ENCODE assay signal across 8 mouse cellular contexts in the genomic region with DNA sequence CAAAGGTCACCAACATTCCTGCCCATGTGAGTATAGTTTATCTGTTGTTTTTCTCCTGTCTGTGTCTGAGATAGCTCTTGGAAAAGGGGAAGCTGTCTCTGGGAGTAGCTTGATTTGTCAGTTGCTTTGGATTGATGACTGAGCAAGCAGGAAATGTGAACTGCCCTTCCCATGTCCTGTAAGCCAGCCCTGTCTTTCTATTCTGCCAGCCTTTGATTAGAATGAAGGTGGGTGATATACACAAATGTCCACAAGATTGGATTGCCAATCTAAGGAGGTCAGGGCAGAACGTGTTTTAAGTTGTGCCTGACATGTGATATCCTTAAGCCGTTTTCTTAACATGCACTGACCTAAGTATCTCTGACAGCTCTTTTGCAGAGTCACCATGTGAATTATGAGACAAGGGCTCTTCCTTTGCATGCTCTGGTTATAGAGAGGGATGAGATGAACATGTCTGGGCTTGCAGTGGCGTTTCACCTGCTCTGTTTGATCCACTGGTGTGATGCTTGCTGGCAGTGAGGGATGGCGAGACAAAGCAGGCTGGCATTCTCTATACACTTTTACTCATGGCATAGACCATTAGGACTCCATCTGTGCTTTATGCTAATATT.
DNase-seq lines count a peak whose midpoint lies in the region; ATAC-seq lines count a peak whose summit lies in the region.

No protein-coding gene starts in this region.

- no peak overlapping the region for H3K4me2 ChIP-seq in heart, embryonic 12.5 days
- no peak overlapping the region for H3K4me2 ChIP-seq in midbrain, embryonic 14.5 days (ENCODE audit: low read length)
- no peak overlapping the region for H3K4me2 ChIP-seq in midbrain, embryonic 11.5 days
- no peak overlapping the region for H3K4me2 ChIP-seq in hindbrain, embryonic 14.5 days (replicated peaks)
- no peak overlapping the region for H3K4me2 ChIP-seq in neural tube, embryonic 15.5 days

- peak overlapping the region; percentile 35 for H3K27ac ChIP-seq in heart, embryonic 12.5 days (ENCODE audit: poor library complexity, severe bottlenecking)
- peak overlapping the region; percentile 45; the same call in 1 of the 2 replicates for H3K27ac ChIP-seq in midbrain, embryonic 14.5 days (replicated peaks; ENCODE audit: low read depth, low read length)
- H3K27ac ChIP-seq in midbrain, embryonic 11.5 days (ENCODE audit: low read depth, low read length): no peak overlapping the region
- H3K27ac ChIP-seq in hindbrain, embryonic 14.5 days: peak overlapping the region; percentile 36
- H3K27ac ChIP-seq in neural tube, embryonic 15.5 days (replicated peaks): no peak overlapping the region; the same call in 1 of the 2 replicates

- H3K9me3 ChIP-seq in heart, embryonic 12.5 days (replicated peaks): no peaks in the 10 kb centered on the region
- no peaks in the 10 kb centered on the region for H3K9me3 ChIP-seq in midbrain, embryonic 14.5 days (ENCODE audit: control insufficient read depth, low read length)
- H3K9me3 ChIP-seq in midbrain, embryonic 11.5 days (ENCODE audit: control insufficient read depth, low read length): no peaks in the 10 kb centered on the region
- no peaks in the 10 kb centered on the region for H3K9me3 ChIP-seq in hindbrain, embryonic 14.5 days (ENCODE audit: control insufficient read depth, low read length)
- H3K9me3 ChIP-seq in neural tube, embryonic 15.5 days (replicated peaks): no peaks in the 10 kb centered on the region

- no peak for DNase-seq in heart, adult 8-10 months (ENCODE audit: low spot score)
- DNase-seq in midbrain, embryonic 14.5 days: peak; percentile 19
- DNase-seq in midbrain, embryonic 11.5 days (ENCODE audit: low spot score, missing footprints): no peak
- no peak for DNase-seq in hindbrain, embryonic 14.5 days (ENCODE audit: low spot score)
- no peak for DNase-seq in thymus, postnatal 25 days
- DNase-seq in gastrocnemius, adult 18-20 months (ENCODE audit: low spot score): no peak

- H3K4me1 ChIP-seq in heart, embryonic 12.5 days (replicated peaks): peaks cover 31% of the 10 kb centered on the region
- peaks cover 21% of the 10 kb centered on the region for H3K4me1 ChIP-seq in midbrain, embryonic 14.5 days (ENCODE audit: control insufficient read depth, insufficient read depth, low read length)
- no peaks in the 10 kb centered on the region for H3K4me1 ChIP-seq in midbrain, embryonic 11.5 days (ENCODE audit: control insufficient read depth, insufficient read depth, low read length)
- H3K4me1 ChIP-seq in hindbrain, embryonic 14.5 days (replicated peaks; ENCODE audit: control insufficient read depth, insufficient read depth, low read length): peaks cover 14% of the 10 kb centered on the region
- H3K4me1 ChIP-seq in neural tube, embryonic 15.5 days: peaks cover 18% of the 10 kb centered on the region; the same call in 1 of the 2 replicates

- WGBS in heart, embryonic 12.5 days: 50% methylated on average over 4 of the region's 4 CpGs
- WGBS in midbrain, embryonic 14.5 days: 54% methylated on average over 4 of the region's 4 CpGs
- 77% methylated on average over 4 of the region's 4 CpGs for WGBS in midbrain, embryonic 11.5 days
- 51% methylated on average over 4 of the region's 4 CpGs for WGBS in hindbrain, embryonic 14.5 days
- WGBS in neural tube, embryonic 15.5 days: 55% methylated on average over 4 of the region's 4 CpGs

- H3K27me3 ChIP-seq in heart, embryonic 12.5 days (replicated peaks): no peaks in the 10 kb centered on the region
- no peaks in the 10 kb centered on the region for H3K27me3 ChIP-seq in midbrain, embryonic 14.5 days (ENCODE audit: control insufficient read depth, insufficient read depth, low read length)
- H3K27me3 ChIP-seq in midbrain, embryonic 11.5 days (ENCODE audit: control insufficient read depth, insufficient read depth, low read length): no peaks in the 10 kb centered on the region
- H3K27me3 ChIP-seq in hindbrain, embryonic 14.5 days (ENCODE audit: control insufficient read depth, insufficient read depth, low read length): no peaks in the 10 kb centered on the region
- no peaks in the 10 kb centered on the region for H3K27me3 ChIP-seq in neural tube, embryonic 15.5 days (replicated peaks)

- H3K36me3 ChIP-seq in heart, embryonic 12.5 days: no peaks in the 10 kb centered on the region
- no peaks in the 10 kb centered on the region for H3K36me3 ChIP-seq in midbrain, embryonic 14.5 days (ENCODE audit: control insufficient read depth, insufficient read depth, low read length)
- no peaks in the 10 kb centered on the region for H3K36me3 ChIP-seq in midbrain, embryonic 11.5 days (ENCODE audit: control insufficient read depth, insufficient read depth, low read length)
- no peaks in the 10 kb centered on the region for H3K36me3 ChIP-seq in hindbrain, embryonic 14.5 days (replicated peaks; ENCODE audit: control insufficient read depth, insufficient read depth)
- H3K36me3 ChIP-seq in neural tube, embryonic 15.5 days: no peaks in the 10 kb centered on the region

- 0 out of 2 replicates have a peak, but pooled peaks have one; percentile 11 for ATAC-seq in heart, embryonic 12.5 days (ENCODE audit: insufficient number of reproducible peaks, low FRiP score)
- ATAC-seq in midbrain, embryonic 14.5 days (ENCODE audit: low FRiP score, low TSS enrichment): peak; percentile 24; the same call in 1 of the 2 replicates
- ATAC-seq in midbrain, embryonic 11.5 days (ENCODE audit: low FRiP score): no peak
- ATAC-seq in hindbrain, embryonic 14.5 days (ENCODE audit: low FRiP score): peak; percentile 37; the same call in 1 of the 2 replicates
- peak; percentile 32; the same call in 1 of the 2 replicates for ATAC-seq in neural tube, embryonic 15.5 days (ENCODE audit: low FRiP score)

- H3K9ac ChIP-seq in heart, embryonic 12.5 days: no peak overlapping the region
- H3K9ac ChIP-seq in midbrain, embryonic 14.5 days (replicated peaks; ENCODE audit: low read length): no peak overlapping the region
- H3K9ac ChIP-seq in midbrain, embryonic 11.5 days (ENCODE audit: low read length): no peak overlapping the region
- no peak overlapping the region for H3K9ac ChIP-seq in hindbrain, embryonic 14.5 days
- H3K9ac ChIP-seq in neural tube, embryonic 15.5 days (replicated peaks): no peak overlapping the region

- H3K4me3 ChIP-seq in heart, embryonic 12.5 days: no peak overlapping the region
- H3K4me3 ChIP-seq in midbrain, embryonic 14.5 days (replicated peaks; ENCODE audit: low read depth, low read length): no peak overlapping the region
- no peak overlapping the region for H3K4me3 ChIP-seq in midbrain, embryonic 11.5 days (ENCODE audit: low read depth, low read length)
- H3K4me3 ChIP-seq in hindbrain, embryonic 14.5 days (replicated peaks; ENCODE audit: low read length): no peak overlapping the region
- no peak overlapping the region for H3K4me3 ChIP-seq in neural tube, embryonic 15.5 days (replicated peaks)

Comparison
In these comparisons a context has a peak if more than half of its experiments do, and no peak if none do; other contexts are left out.
1. H3K27ac ChIP-seq: peak in heart, embryonic 12.5 days (single experiment), midbrain, embryonic 14.5 days (single experiment) and hindbrain, embryonic 14.5 days (single experiment); none in midbrain, embryonic 11.5 days (single experiment) and neural tube, embryonic 15.5 days (single experiment).